Mouse (Mus musculus) forebrain, postnatal 0 days (tissue): Measurements from ENCODE around the gene Fbxw4. TPM values are rescaled to one million over a fixed set of nuclear protein-coding genes. Genes with fewer than 3 reads are reported as not detected.

Experiments used
- ATAC-seq: fragments of 200-750 bp; cut with Nextera tagmentation; 2 replicates; pipeline ENCODE4 v1.8.0; 2017; ENCODE audit warnings: mild to moderate bottlenecking, moderate library complexity
- DNase-seq: peaks from one replicate; pipeline ENCODE4 v3.0.0-alpha.2; 2015
- H3K27ac ChIP-seq: fragments of 300-500 bp; sonication (generic); 2 replicates; pipeline ENCODE4 v1.5.1; 2014; ENCODE audit warnings: low read depth, mild to moderate bottlenecking, antibody characterized with exemption, low read length, moderate library complexity, mixed read lengths
- H3K27me3 ChIP-seq: fragments of 300-500 bp; sonication (generic); 2 replicates; pipeline ENCODE4 v1.6.1; 2014; ENCODE audit warnings: mild to moderate bottlenecking, low read length, mixed read lengths; ENCODE audit not compliant: insufficient read depth
- H3K36me3 ChIP-seq: fragments of 300-500 bp; sonication (generic); 2 replicates; pipeline ENCODE4 v1.6.1; 2014; ENCODE audit warnings: mild to moderate bottlenecking, moderate library complexity; ENCODE audit not compliant: insufficient read depth
- H3K4me1 ChIP-seq: fragments of 300-500 bp; sonication (generic); 2 replicates; pipeline ENCODE4 v1.6.1; 2014; ENCODE audit warnings: antibody characterized with exemption; ENCODE audit not compliant: insufficient read depth
- H3K4me2 ChIP-seq: fragments of 300-500 bp; sonication (generic); 2 replicates; pipeline ENCODE4 v1.6.1; 2014; ENCODE audit warnings: low read depth, mild to moderate bottlenecking, moderate library complexity
- H3K4me3 ChIP-seq: fragments of 300-500 bp; sonication (generic); 2 replicates; pipeline ENCODE4 v1.5.1; 2014; ENCODE audit warnings: low read depth, low read length, mixed read lengths
- H3K9ac ChIP-seq: fragments of 300-500 bp; sonication (generic); 2 replicates; pipeline ENCODE4 v1.6.1; 2014; ENCODE audit warnings: mild to moderate bottlenecking
- H3K9me3 ChIP-seq: fragments of 300-500 bp; sonication (generic); 2 replicates; pipeline ENCODE4 v1.6.1; 2016; ENCODE audit warnings: low read length
- CTCF ChIP-seq: sonication (generic); IDR thresholded peaks from 2 replicates; pipeline ENCODE4 v1.5.1; 2016; ENCODE audit warnings: antibody characterized with exemption, control low read depth, low read depth
- WGBS: fragments of 180-500 bp; shearing (Covaris S2); extraction: QIAGEN DNeasy Blood & Tissue Kit; methylation state at CpG from one replicate; pipeline ENCODE4 v1.1.7; 2014; 5-methylcytosine and 5-hydroxymethylcytosine counted together
- polyA plus RNA-seq: library from polyadenylated mRNA; unstranded; fragments of >200 nt; fragmentation: Nextera tagmentation; extraction: Ambion mirVana; gene quantifications from 2 replicates; pipeline ENCODE4 v1.2.1, GENCODE M21; 2015
- total RNA-seq: library from RNA; depleted of rRNA; stranded (reverse); fragments of >200 nt; gene quantifications from 2 replicates; pipeline ENCODE4 v1.2.3, GENCODE M21; 2014; rRNA removed

The Fbxw4 gene
- total and polyA plus RNA-seq, 2 experiments from 2014 or later: 6.4 to 31.8 TPM

DNA sequence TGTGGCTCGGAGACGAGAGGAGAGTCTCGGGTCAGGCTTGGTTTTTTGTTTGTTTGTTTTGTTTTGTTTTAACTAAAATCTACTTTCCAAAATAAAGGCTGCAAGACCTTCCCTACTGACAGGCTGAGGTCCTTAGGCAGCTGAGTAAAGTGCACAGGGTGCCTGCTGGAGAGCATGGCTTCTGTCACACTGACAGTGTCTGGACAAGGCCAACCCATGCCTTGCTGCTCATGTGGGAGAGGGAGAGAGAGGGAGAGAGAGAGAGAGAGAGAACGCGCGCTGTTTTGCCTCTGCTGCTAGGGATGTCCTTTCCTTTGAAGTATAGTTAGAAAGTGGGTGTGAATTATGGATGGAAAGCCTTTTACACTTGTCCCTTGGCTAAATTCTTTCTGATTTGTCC is 128.6 kb downstream of the Fbxw4 start:
- no peaks in the 10 kb centered on the region for H3K4me1 ChIP-seq
- H3K9ac ChIP-seq: no peak overlapping the region
- no peaks in the 10 kb centered on the region for H3K27me3 ChIP-seq
- H3K9me3 ChIP-seq: no peaks in the 10 kb centered on the region
- 68% methylated on average over 6 of the region's 6 CpGs for WGBS
- DNase-seq (no peak), ATAC-seq (no peak)
- no peak overlapping the region for H3K4me2 ChIP-seq
- TF ChIP-seq CTCF: no peak
- peaks cover 43% of the 10 kb centered on the region for H3K36me3 ChIP-seq
- H3K27ac ChIP-seq: no peak overlapping the region
- H3K4me3 ChIP-seq: no peak overlapping the region

DNA sequence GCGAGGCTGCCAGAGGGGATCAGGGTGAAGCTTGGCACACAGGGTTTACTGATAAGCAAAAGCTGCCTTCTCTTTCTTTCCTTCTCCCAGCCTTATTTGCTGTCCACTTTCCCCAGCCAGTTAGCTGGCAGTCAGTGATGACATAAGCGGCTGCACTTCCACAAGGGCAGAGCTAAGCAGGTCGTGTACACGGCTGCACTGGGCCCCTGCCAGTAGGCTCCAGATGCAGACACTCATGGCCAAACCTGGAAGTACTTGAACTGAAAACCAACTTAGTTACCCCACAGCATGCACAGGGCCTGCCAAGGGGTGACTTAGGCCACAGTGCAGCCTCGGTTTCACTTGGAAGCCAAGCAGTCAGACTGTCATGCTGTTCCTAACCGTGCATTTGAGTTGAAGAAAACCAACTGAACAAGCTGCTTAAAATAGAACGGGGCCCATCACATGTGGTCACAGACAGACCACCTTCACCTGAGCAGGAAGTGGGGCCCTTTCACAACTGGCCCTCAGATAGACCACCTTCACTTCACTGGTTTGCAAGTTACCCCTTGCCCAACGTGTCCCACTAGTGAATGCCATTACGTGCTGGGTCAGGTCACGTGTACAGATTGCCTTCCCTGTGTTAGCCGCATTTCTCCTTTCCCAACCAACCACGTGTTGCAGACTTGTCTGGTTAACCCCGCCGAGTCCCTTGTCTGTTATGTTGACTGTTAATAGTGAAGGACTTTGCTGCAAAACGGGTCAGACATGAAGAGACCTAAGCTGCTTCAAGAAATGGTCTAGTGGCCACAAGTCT is 129.7 kb downstream of the Fbxw4 start:
- Histone ChIP-seq H3K4me1 (no peaks in the 10 kb centered on the region), H3K27me3 (no peaks in the 10 kb centered on the region), H3K27ac (no peak overlapping the region), H3K4me3 (no peak overlapping the region), H3K36me3 (peaks cover 44% of the 10 kb centered on the region), H3K9ac (no peak overlapping the region), H3K9me3 (no peaks in the 10 kb centered on the region), H3K4me2 (no peak overlapping the region)
- ATAC-seq (no peak), DNase-seq (no peak)
- no peak for TF ChIP-seq CTCF
- 84% methylated on average over 15 of the region's 15 CpGs for WGBS

DNA sequence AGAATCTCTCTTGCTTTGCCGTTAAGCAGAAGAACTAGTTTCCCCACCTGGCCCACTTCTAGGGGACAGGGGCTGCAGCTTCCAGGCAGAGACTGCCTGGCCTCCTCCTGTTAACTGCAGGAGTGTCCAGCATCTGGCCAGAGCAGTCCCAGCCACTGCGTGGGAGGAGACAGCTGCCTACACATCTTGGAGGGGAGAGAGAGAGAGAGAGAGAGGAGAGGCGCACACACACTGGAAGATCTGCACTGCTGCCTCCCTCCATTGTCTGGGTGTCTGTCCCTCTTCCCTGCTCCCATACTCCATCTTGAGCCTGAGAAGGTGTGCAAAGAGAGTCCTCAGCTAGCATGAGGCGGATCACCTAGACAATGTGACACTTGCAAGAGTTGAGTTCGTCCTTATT is 130.8 kb downstream of the Fbxw4 start:
- Histone ChIP-seq H3K9me3 (no peaks in the 10 kb centered on the region), H3K27ac (no peak overlapping the region), H3K4me3 (no peak overlapping the region), H3K4me2 (no peak overlapping the region), H3K9ac (no peak overlapping the region), H3K4me1 (no peaks in the 10 kb centered on the region), H3K27me3 (no peaks in the 10 kb centered on the region), H3K36me3 (peaks cover 47% of the 10 kb centered on the region)
- DNase-seq (no peak), ATAC-seq (no peak)
- 88% methylated on average over 5 of the region's 5 CpGs for WGBS
- TF ChIP-seq CTCF: no peak

Other genes with a start within 250 kb of the Fbxw4 start
- gene Poll, start 99.8 kb downstream of the Fbxw4 start, total RNA-seq: 10.9 and 11.8 TPM in 2 replicates
- gene Poll, start 99.8 kb downstream of the Fbxw4 start, polyA plus RNA-seq: 9.1 and 10.8 TPM in 2 replicates
- 20.7 and 26.4 TPM in 2 replicates for gene Gm17018, start 99.7 kb downstream of the Fbxw4 start, total RNA-seq
- gene Gm17018, start 99.7 kb downstream of the Fbxw4 start, polyA plus RNA-seq: 61.4 and 69.6 TPM in 2 replicates
- gene Fgf8, start 82.6 kb upstream of the Fbxw4 start, total RNA-seq: 1.00 TPM in 1 of 2 replicates, not detected in the other
- 0.24 and 0.26 TPM in 2 replicates for gene Fgf8, start 82.6 kb upstream of the Fbxw4 start, polyA plus RNA-seq
- 34.7 and 55.2 TPM in 2 replicates for gene Npm3, start 89.3 kb upstream of the Fbxw4 start, total RNA-seq
- 7.8 and 11.5 TPM in 2 replicates for gene Npm3, start 89.3 kb upstream of the Fbxw4 start, polyA plus RNA-seq
- 214 and 247 TPM in 2 replicates for gene Mgea5, start 123.5 kb upstream of the Fbxw4 start, total RNA-seq
- gene Mgea5, start 123.5 kb upstream of the Fbxw4 start, polyA plus RNA-seq: 46.8 and 67.8 TPM in 2 replicates
- gene Kcnip2, start 155.7 kb upstream of the Fbxw4 start, total RNA-seq: 30.6 and 42.8 TPM in 2 replicates
- gene Kcnip2, start 155.7 kb upstream of the Fbxw4 start, polyA plus RNA-seq: 29.4 and 30.3 TPM in 2 replicates